Mouse (Mus musculus) kidney, postnatal 14 days (tissue): ENCODE measurements at regions not wholly inside any gene's neighbourhood (a gene's known extent, or its start where the extent isn't known, plus 50 kb on each side); places are given as distances from the start of the nearest gene placed in this dataset.
A peak's percentile ranks its signal among the peaks of the same experiment; 100 is the strongest.

ENCODE experiments used
- DNase-seq: peaks from one replicate; pipeline ENCODE4 v3.0.0; 2022; ENCODE audit warnings: mixed read lengths

GRCm38 (mm10) chr5:118978921-118979630, 418.6 kb downstream of the Med13l start:
- no peak for DNase-seq

DNA sequence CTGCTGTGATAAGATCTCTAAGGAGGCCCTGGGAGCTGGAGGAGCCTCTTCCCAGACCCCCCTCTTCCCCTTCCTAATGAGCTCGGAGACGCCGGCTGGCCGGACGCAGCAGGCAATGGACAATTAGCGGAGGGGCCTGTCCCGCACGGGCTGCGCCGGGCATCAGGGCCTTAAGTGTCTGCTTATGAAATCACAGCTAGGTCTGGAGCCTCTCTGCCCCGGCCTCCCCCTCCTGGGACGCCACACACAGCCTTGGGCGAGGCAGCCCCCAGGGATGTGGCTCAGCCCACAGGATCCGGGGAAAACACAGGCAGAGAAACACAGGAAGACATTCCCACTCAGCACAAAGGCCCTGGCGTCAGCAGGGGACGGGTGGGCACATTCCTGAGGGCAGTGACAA, 420.6 kb downstream of the Med13l start:
- peak; percentile 69 for DNase-seq

DNA sequence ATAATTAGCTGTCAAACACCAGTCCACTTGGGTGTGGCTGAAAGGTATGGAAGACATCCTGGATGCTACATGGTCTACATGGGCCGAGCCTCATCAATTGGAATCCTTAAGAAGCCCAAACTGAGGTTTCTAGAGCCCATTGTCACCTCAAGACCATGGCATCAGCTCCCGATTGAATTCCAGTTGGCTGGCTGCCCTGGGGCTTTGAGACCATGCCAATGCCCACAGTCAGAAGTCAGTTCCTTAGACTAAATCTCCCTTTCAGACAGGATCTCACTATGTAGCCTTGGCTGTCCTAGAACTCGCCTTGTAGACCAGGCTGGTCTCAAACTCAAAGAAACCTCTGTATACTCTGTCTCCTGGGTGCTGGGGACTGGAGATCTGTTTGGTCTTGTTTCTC, 423.8 kb downstream of the Med13l start:
- no peak for DNase-seq

DNA sequence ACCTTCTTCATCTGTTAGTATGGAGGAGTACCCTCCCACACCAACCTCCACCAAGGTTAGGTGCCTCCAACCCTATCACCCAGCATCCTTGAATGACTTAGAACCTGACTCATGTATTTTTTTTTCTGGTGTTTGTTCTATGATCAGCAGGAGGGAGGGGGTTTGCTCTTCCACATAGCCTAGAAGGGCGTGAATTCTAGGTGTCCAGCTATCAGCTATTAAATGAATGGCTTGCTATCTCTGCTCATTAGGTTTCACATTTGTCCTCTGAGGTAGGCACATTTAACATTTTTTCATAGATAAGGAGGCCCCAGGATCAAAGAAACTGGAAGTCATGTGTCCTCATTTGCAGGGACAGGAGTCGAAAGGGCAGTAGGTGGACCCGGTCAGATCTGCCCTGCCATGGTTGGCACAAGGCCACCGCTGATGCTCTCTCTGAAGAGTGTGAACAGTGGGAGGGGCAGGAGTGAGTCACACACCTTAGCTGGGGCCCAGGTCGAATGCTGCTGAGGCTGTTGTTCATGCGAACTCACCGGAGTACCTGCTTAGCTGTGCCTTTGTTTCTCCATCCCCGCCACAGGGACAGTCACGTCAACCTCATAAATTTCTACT, 424.4 kb downstream of the Med13l start:
- no peak for DNase-seq

GRCm38 (mm10) chr5:118987376-118988000, 427.0 kb downstream of the Med13l start:
- no peak for DNase-seq

DNA sequence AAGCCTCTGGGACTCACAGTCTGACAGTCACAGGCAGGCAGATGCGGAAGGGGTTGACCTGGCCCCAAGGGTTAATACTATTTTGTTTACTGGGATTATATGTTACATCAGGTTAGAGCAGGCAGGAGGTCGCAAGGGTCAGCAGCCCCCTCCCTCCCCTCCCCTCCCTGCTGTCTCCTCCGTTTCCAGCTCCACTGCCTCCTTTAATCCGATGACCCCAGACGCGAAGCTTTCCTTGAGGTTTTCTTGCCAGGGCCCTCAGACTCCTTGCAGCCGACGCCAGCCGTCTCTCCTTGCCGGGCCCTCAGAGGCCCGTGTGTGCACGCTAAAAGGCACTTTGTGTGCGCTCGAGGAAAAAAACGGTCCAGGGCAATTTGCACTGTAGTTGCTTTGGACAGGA, 438.6 kb downstream of the Med13l start:
- DNase-seq: no peak

GRCm38 (mm10) chr5:119005825-119006471, 445.5 kb downstream of the Med13l start:
- no peak for DNase-seq

DNA sequence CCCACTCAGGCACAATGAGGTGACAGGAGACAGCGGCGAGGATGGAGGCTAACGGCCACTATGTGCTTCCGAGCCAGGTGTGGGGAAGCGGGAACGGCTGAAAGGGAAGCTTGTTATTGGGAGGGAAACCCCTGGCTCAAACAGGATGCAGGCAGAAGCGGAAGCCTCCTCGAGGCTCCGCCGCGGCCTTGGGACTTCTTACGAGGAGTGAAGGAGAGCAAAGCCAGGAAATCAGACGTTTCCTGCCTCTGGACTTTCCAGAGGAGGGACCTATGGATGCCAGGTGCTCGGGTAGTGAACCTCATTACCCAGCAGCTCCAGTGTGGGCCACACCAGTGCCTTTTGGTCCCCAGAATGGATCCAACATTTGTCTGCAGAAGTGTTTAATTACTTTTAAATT, 449.6 kb downstream of the Med13l start:
- no peak for DNase-seq

DNA sequence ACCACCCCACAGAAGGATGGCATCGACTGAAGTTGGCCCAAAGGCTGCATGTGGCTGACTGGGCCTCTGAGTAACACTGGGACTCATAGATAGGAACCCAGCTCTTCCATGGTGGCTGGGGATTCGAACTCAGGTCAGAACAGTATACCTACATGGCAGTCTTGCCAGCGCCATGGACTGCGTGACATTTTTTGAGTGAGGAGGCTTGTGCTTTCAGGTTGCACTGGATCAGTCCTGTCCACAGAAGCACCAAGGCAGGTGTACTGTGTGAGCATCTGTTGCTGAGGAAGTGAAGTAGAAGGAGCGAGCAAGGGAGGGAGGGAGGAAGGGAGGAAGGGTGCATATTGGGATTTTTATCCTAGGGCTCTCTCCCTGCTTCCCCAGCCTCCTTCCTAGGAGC, 454.7 kb downstream of the Med13l start:
- no peak for DNase-seq

DNA sequence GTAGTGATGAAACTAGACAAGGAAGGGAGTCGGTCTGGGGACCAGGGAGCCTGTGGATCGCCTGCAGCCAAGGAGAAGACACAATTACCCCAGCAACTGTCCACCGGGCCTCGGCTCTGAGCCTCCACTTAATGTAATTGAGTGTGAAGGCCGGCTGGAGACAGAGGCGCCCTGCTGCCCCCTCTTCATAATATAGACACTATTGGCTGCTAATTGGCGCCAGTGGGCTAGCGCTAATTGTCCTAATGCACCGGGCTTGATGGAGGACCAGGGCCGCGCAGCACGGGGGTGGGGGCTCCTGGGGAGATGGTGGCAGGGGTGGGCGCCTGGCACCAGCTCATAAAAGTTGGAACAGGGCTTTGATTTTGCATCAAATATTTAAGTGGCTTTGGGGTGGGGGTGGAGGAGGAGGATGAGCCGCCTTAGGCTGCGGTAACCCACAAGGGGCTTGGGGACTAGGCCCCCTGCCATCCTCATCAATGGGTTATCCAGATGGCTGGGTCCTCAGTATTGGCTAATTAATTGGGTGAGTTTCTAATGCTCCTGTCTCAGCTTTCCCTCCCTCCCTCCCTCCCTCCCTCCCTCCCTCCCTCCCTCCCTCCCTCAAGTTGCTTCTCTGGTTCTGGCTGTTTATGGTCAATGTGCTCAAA, 455.3 kb downstream of the Med13l start:
- no peak for DNase-seq

DNA sequence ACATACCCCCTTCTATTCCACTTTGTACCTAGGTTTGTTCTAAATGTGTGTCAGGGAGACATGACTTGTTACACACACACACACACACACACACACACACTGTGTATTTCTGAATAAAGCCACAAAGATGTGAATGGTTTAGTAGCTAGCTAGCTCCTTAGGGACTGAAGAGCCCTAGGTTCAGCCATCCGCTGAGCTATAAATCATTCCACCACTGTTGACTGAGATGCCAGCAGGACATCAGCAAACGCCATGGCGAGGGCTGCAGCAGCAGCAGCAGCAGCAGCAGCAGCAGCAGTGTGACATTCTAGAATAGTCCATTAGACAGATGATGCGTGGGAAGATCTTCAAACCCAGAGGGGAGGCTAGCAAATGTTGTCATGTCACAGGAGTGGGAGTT, 455.9 kb downstream of the Med13l start:
- no peak for DNase-seq

DNA sequence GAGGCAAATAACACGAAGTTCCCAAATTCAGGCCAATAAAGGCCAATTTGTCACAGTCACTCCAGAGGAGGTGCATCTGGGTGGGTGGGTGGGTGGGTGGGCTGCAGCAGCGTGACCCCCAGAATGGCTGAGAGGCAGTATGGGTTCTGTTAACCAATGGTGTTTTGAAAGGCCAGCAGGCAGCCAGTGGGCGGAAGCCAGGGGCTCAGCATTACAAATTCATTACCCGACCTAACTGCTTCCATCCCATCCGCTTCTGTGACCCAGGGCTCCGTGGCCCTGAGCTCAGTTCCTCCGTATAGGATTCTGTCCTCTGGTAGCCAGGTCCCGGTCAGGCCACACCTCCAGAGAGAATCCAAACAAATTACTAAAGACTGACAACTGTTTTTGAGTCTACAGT, 463.5 kb downstream of the Med13l start:
- DNase-seq: no peak

DNA sequence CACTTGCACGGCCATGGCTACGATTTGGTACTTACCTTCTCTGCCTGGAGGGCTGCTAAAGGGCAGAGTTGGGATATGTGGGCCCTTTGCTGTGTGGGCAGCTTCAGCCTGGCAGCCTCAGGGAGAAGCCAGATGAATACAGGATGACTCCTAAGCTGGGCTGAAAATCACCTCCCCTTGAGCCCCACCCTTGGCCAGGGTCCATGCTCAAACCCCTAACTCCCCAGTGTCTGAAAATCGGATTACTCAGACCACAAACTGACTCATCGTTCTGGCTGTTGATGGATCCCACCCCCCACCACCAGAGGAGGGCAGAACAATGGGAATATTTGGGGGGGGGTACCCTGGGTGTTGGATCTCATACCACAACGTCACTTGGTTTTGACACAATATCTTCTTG, 471.6 kb downstream of the Med13l start:
- no peak for DNase-seq

DNA sequence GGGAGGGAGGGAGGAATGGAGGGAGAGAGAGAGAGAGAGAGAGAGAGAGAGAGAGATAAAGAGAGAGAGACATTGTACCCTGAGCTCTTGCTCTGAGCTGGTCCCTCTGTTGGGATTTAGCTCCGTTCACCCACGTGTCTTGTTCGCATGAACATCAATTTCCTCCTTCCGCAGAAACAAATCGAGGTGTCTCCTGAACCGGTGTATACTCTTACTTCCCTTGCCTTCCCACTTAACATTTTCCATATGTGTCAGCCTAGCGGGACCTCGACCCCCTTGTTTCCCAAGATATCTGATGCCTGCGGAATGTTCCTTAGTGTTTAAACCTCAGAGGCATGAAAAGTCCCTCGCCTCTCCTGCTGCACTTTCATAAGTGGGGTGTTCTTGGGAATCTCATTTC, 484.1 kb downstream of the Med13l start:
- no peak for DNase-seq

DNA sequence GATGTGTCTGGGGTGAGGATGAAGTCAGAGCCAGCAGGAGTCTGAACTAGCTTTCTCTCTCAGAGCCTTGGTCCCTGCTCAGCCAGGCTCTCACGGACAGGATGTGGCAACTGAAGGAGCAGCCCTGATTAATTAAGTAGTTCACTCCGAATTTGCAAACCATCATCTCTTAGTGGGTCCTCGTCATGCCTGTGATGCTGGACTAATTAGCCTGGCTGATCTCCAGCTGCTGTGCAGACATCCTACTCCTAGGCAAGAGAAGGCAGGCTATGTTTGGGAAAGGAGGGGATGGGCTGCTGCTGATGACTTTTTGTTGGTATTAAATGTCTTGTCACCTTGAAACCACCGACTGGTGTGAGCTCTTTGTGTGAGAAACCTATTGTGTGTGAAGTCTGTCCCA, 487.1 kb downstream of the Med13l start:
- no peak for DNase-seq

DNA sequence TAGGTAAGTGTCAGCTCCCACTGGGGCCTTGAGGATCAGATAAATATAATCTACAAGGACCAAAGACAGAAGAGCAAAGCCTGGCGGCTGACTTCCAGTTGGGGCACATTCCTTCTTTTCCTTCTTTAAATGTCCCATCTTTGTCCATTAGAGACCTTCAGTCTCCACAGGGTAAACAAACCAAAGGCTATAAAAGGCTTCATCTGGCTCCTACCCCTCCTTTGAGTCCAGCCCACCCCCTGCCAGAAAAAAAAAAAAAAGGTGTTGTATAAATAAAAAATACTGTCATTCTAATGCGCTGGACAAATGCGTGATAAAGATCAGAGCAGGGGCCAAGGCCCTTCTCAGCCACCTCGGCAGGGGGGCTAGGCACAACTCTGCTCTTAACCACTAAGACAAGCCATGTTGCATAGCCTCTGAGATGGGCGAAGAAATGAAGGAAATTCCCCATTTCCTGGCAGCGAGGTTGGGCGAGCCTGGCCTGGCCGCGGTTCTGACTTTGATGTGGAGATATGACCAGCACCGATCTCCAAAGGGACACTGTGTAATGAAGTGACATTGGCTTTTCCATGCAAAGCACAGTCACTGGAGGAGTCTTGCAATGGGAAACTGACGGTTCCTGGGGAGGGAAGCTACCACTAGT, 492.0 kb downstream of the Med13l start:
- DNase-seq: peak; percentile 23

GRCm38 (mm10) chr5:119053738-119054137, 493.3 kb downstream of the Med13l start:
- no peak for DNase-seq

- DNase-seq: no peak
Measured at GRCm38 (mm10) chr5:119054393-119054792, 493.9 kb downstream of the Med13l start.

GRCm38 (mm10) chr5:119055430-119055829, 495.0 kb downstream of the Med13l start:
- peak; percentile 61 for DNase-seq

- DNase-seq: no peak
Measured at GRCm38 (mm10) chr5:119057813-119058212, 497.3 kb downstream of the Med13l start.

GRCm38 (mm10) chr5:119058231-119058851, 497.9 kb downstream of the Med13l start:
- DNase-seq: peak; percentile 66

DNA sequence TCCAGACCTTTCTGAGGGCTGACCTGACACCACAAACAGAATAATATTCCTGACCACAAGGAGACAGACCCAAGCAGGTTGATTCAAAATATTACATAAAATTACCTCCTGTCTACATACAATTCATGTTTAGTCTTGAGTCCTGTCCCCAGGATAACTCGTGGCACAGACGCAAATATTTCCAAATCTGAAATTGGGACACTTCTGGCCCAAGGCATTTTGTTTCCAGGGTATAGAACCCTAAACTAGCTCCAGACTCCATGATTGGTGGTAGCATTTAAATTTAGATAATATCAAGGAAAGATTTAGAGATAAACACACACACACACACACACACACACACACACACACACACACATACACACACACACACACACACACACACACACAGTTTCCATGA, 498.7 kb downstream of the Med13l start:
- no peak for DNase-seq
